Mouse (Mus musculus) liver, postnatal 0 days (tissue): ENCODE data around the gene Acan.

ENCODE experiments used
- CTCF ChIP-seq: sonication (generic); IDR thresholded peaks from 2 replicates; pipeline ENCODE4 v1.5.1; 2016; ENCODE audit warnings: antibody characterized with exemption, low read depth
- EP300 ChIP-seq: IDR thresholded peaks from 2 replicates; pipeline ENCODE4 v1.6.1; 2016; ENCODE audit warnings: antibody characterized with exemption, low read depth, mild to moderate bottlenecking

- TF ChIP-seq EP300 = no peak
- TF ChIP-seq CTCF = peak; percentile 83
Observed at GRCm38 (mm10) chr7:79080572-79081399, 27.5 kb downstream of the Acan start.
